Mouse (Mus musculus): ENCODE measurements around the gene Rad51b. TPM values are rescaled to one million over a fixed set of nuclear protein-coding genes. Genes with fewer than 3 reads are reported as not detected.

Rad51b gene
- total and polyA plus RNA-seq, 3 experiments: 1.6 to 45.5 (median 22.0) TPM

GRCm38 (mm10) chr12:79842319-79842718 is 545.2 kb downstream of the Rad51b start:
- Histone ChIP-seq H3K27me3 (ENCODE audit: insufficient read depth, low read length) (no peaks in the 10 kb centered on the region), H3K4me3 (ENCODE audit: low read depth, low read length) (no peak overlapping the region), H3K9me3 (replicated peaks) (no peaks in the 10 kb centered on the region), H3K4me1 (ENCODE audit: insufficient read depth, low read depth, low read length) (peaks cover 86% of the 10 kb centered on the region), H3K36me3 (replicated peaks) (no peaks in the 10 kb centered on the region)
- TF ChIP-seq CTCF (IDR thresholded peaks at IDR 0.05; ENCODE audit: low read depth, low read length) (no peak), GATA1 (IDR thresholded peaks at IDR 0.05; ENCODE audit: borderline replicate concordance, low read length) (no peak), TAL1 (conservative IDR thresholded peaks at IDR 0.05; ENCODE audit: low read depth, low read length) (no peak), GATA2 (IDR thresholded peaks at IDR 0.05; ENCODE audit: borderline replicate concordance, low read depth, low read length) (no peak), POLR2AphosphoS5 (IDR thresholded peaks at IDR 0.05; ENCODE audit: insufficient replicate concordance, low read depth, low read length) (no peak)
- no peak for ATAC-seq (ENCODE audit: extremely low read depth, insufficient number of reproducible peaks, low FRiP score, poor library complexity, severe bottlenecking)
- no peak for DNase-seq (ENCODE audit: low spot score)

GRCm38 (mm10) chr12:79843002-79843401 is 545.9 kb downstream of the Rad51b start:
- Histone ChIP-seq H3K9me3 (replicated peaks) (no peaks in the 10 kb centered on the region), H3K4me1 (ENCODE audit: insufficient read depth, low read depth, low read length) (peaks cover 79% of the 10 kb centered on the region), H3K4me3 (ENCODE audit: low read depth, low read length) (no peak overlapping the region), H3K27me3 (ENCODE audit: insufficient read depth, low read length) (no peaks in the 10 kb centered on the region), H3K36me3 (replicated peaks) (no peaks in the 10 kb centered on the region)
- ATAC-seq (ENCODE audit: extremely low read depth, insufficient number of reproducible peaks, low FRiP score, poor library complexity, severe bottlenecking): no peak
- no peak for DNase-seq (ENCODE audit: low spot score)
- TF ChIP-seq CTCF (IDR thresholded peaks at IDR 0.05; ENCODE audit: low read depth, low read length) (no peak), GATA1 (IDR thresholded peaks at IDR 0.05; ENCODE audit: borderline replicate concordance, low read length) (no peak), GATA2 (IDR thresholded peaks at IDR 0.05; ENCODE audit: borderline replicate concordance, low read depth, low read length) (no peak), POLR2AphosphoS5 (IDR thresholded peaks at IDR 0.05; ENCODE audit: insufficient replicate concordance, low read depth, low read length) (no peak), TAL1 (conservative IDR thresholded peaks at IDR 0.05; ENCODE audit: low read depth, low read length) (no peak)

- H3K4me3 ChIP-seq (ENCODE audit: low read depth, low read length): no peak overlapping the region; the same call in 1 of the 2 replicates
- H3K4me1 ChIP-seq (ENCODE audit: insufficient read depth, low read depth, low read length): peaks cover 74% of the 10 kb centered on the region
Observed at GRCm38 (mm10) chr12:79843496-79843895, 546.4 kb downstream of the Rad51b start.

GRCm38 (mm10) chr12:79846247-79847151 is 549.4 kb downstream of the Rad51b start:
- Histone ChIP-seq H3K9me3 (replicated peaks) (no peaks in the 10 kb centered on the region), H3K27me3 (ENCODE audit: insufficient read depth, low read length) (no peaks in the 10 kb centered on the region), H3K4me1 (ENCODE audit: insufficient read depth, low read depth, low read length) (peaks cover 44% of the 10 kb centered on the region), H3K4me3 (ENCODE audit: low read depth, low read length) (no peak overlapping the region), H3K36me3 (replicated peaks) (no peaks in the 10 kb centered on the region)
- ATAC-seq (ENCODE audit: extremely low read depth, insufficient number of reproducible peaks, low FRiP score, poor library complexity, severe bottlenecking): no peak
- DNase-seq (ENCODE audit: low spot score): no peak
- TF ChIP-seq GATA1 (IDR thresholded peaks at IDR 0.05; ENCODE audit: borderline replicate concordance, low read length) (no peak), TAL1 (conservative IDR thresholded peaks at IDR 0.05; ENCODE audit: low read depth, low read length) (no peak), CTCF (IDR thresholded peaks at IDR 0.05; ENCODE audit: low read depth, low read length) (no peak), GATA2 (IDR thresholded peaks at IDR 0.05; ENCODE audit: borderline replicate concordance, low read depth, low read length) (no peak), POLR2AphosphoS5 (IDR thresholded peaks at IDR 0.05; ENCODE audit: insufficient replicate concordance, low read depth, low read length) (no peak)

More at GRCm38 (mm10) chr12:79843496-79843895, 546.4 kb downstream of the Rad51b start:
- H3K9me3 ChIP-seq (replicated peaks): no peaks in the 10 kb centered on the region
- no peaks in the 10 kb centered on the region for H3K36me3 ChIP-seq (replicated peaks)
- no peaks in the 10 kb centered on the region for H3K27me3 ChIP-seq (ENCODE audit: insufficient read depth, low read length)
- ATAC-seq (ENCODE audit: extremely low read depth, insufficient number of reproducible peaks, low FRiP score, poor library complexity, severe bottlenecking) (no peak; the same call in 1 of the 2 replicates), DNase-seq (ENCODE audit: low spot score) (no peak)
- TF ChIP-seq GATA2 (IDR thresholded peaks at IDR 0.05; ENCODE audit: borderline replicate concordance, low read depth, low read length) (no peak), GATA1 (IDR thresholded peaks at IDR 0.05; ENCODE audit: borderline replicate concordance, low read length) (no peak), POLR2AphosphoS5 (IDR thresholded peaks at IDR 0.05; ENCODE audit: insufficient replicate concordance, low read depth, low read length) (no peak), CTCF (IDR thresholded peaks at IDR 0.05; ENCODE audit: low read depth, low read length) (no peak), TAL1 (conservative IDR thresholded peaks at IDR 0.05; ENCODE audit: low read depth, low read length) (no peak)

- Histone ChIP-seq H3K9me3 (replicated peaks) (peaks cover 3% of the 10 kb centered on the region; the same call in 1 of the 2 replicates), H3K4me3 (ENCODE audit: low read depth, low read length) (no peak overlapping the region), H3K27me3 (ENCODE audit: insufficient read depth, low read length) (no peaks in the 10 kb centered on the region), H3K4me1 (ENCODE audit: insufficient read depth, low read depth, low read length) (peaks cover 33% of the 10 kb centered on the region), H3K36me3 (replicated peaks) (no peaks in the 10 kb centered on the region)
- ATAC-seq (ENCODE audit: extremely low read depth, insufficient number of reproducible peaks, low FRiP score, poor library complexity, severe bottlenecking) (no peak), DNase-seq (ENCODE audit: low spot score) (no peak)
- TF ChIP-seq GATA1 (IDR thresholded peaks at IDR 0.05; ENCODE audit: borderline replicate concordance, low read length): no peak
Observed at GRCm38 (mm10) chr12:79848539-79848938, 551.5 kb downstream of the Rad51b start.

GRCm38 (mm10) chr12:79850021-79850420 is 552.9 kb downstream of the Rad51b start:
- ATAC-seq (ENCODE audit: extremely low read depth, insufficient number of reproducible peaks, low FRiP score, poor library complexity, severe bottlenecking) (no peak), DNase-seq (ENCODE audit: low spot score) (no peak)
- Histone ChIP-seq H3K4me1 (ENCODE audit: insufficient read depth, low read depth, low read length) (peaks cover 33% of the 10 kb centered on the region), H3K27me3 (ENCODE audit: insufficient read depth, low read length) (no peaks in the 10 kb centered on the region), H3K4me3 (ENCODE audit: low read depth, low read length) (no peak overlapping the region), H3K9me3 (replicated peaks) (peaks cover 3% of the 10 kb centered on the region; the same call in 1 of the 2 replicates), H3K36me3 (replicated peaks) (no peaks in the 10 kb centered on the region)
- TF ChIP-seq GATA2 (IDR thresholded peaks at IDR 0.05; ENCODE audit: borderline replicate concordance, low read depth, low read length) (no peak), CTCF (IDR thresholded peaks at IDR 0.05; ENCODE audit: low read depth, low read length) (no peak), TAL1 (conservative IDR thresholded peaks at IDR 0.05; ENCODE audit: low read depth, low read length) (no peak), POLR2AphosphoS5 (IDR thresholded peaks at IDR 0.05; ENCODE audit: insufficient replicate concordance, low read depth, low read length) (no peak), GATA1 (IDR thresholded peaks at IDR 0.05; ENCODE audit: borderline replicate concordance, low read length) (no peak)
